Comparison of ENCODE assay signal across 7 mouse cellular contexts in genomic region chr15:102202971-102203834, GRCm38 (mm10). TPM values are rescaled to one million over a fixed set of nuclear protein-coding genes. Genes with fewer than 3 reads are reported as not detected.
A peak's percentile ranks its signal among the peaks of the same experiment; 100 is the strongest.
DNase-seq lines count a peak whose midpoint lies in the region; ATAC-seq lines count a peak whose summit lies in the region.

TSS of gene Zfp740 (plus strand) at chr15:102203249.

- H3K27ac ChIP-seq in intestine, embryonic 16.5 days (ENCODE audit: low read length), result peak within 1 kb of the TSS; percentile 100
- H3K27ac ChIP-seq in midbrain, embryonic 11.5 days (ENCODE audit: low read depth, low read length), result peak within 1 kb of the TSS; percentile 97

- H3K9ac ChIP-seq in intestine, embryonic 16.5 days (ENCODE audit: low read depth, low read length), result peak within 1 kb of the TSS; percentile 98
- peak within 1 kb of the TSS; percentile 94 for H3K9ac ChIP-seq in midbrain, embryonic 11.5 days (ENCODE audit: low read length)

- peak within 1 kb of the TSS; percentile 84 for H3K4me3 ChIP-seq in intestine, embryonic 16.5 days (ENCODE audit: low read length)
- peak within 1 kb of the TSS; percentile 92 for H3K4me3 ChIP-seq in midbrain, embryonic 11.5 days (ENCODE audit: low read depth, low read length)

- WGBS in intestine, embryonic 16.5 days, result under 1% methylated on average over 66 of the region's 68 CpGs
- under 1% methylated on average over 44 of the region's 68 CpGs for WGBS in midbrain, embryonic 11.5 days

- no peaks in the 10 kb centered on the region for H3K27me3 ChIP-seq in intestine, embryonic 16.5 days (replicated peaks; ENCODE audit: control insufficient read depth, insufficient read depth, low read length)
- no peaks in the 10 kb centered on the region for H3K27me3 ChIP-seq in midbrain, embryonic 11.5 days (ENCODE audit: control insufficient read depth, insufficient read depth, low read length)

- H3K4me1 ChIP-seq in intestine, embryonic 16.5 days (ENCODE audit: control insufficient read depth, insufficient read depth, low read length), result peaks cover 32% of the 10 kb centered on the region
- H3K4me1 ChIP-seq in midbrain, embryonic 11.5 days (ENCODE audit: control insufficient read depth, insufficient read depth, low read length), result peaks cover 13% of the 10 kb centered on the region

- H3K4me2 ChIP-seq in intestine, embryonic 16.5 days (ENCODE audit: low read depth, low read length), result peak within 1 kb of the TSS; percentile 84
- peak within 1 kb of the TSS; percentile 73 for H3K4me2 ChIP-seq in midbrain, embryonic 11.5 days

- H3K9me3 ChIP-seq in intestine, embryonic 16.5 days (ENCODE audit: control insufficient read depth, low read length), result no peaks in the 10 kb centered on the region
- no peaks in the 10 kb centered on the region for H3K9me3 ChIP-seq in midbrain, embryonic 11.5 days (ENCODE audit: control insufficient read depth, low read length)

- ATAC-seq in intestine, embryonic 16.5 days, result peak; percentile 97
- ATAC-seq in midbrain, embryonic 11.5 days (ENCODE audit: low FRiP score), result peak; percentile 97

- intact Hi-C loops in left cerebral cortex, postnatal 36 days (cut with DNase I), result no loop called here

- H3K36me3 ChIP-seq in intestine, embryonic 16.5 days (ENCODE audit: control insufficient read depth, insufficient read depth, low read length), result peaks cover 3% of the 10 kb centered on the region; the same call in 1 of the 2 replicates
- H3K36me3 ChIP-seq in midbrain, embryonic 11.5 days (ENCODE audit: control insufficient read depth, insufficient read depth, low read length), result peaks cover 12% of the 10 kb centered on the region

- peak; percentile 99 for DNase-seq in adrenal gland, adult 2 months
- peak; percentile 93 for DNase-seq in embryo, embryonic 11.5 days (ENCODE audit: low read depth, low spot score)
- DNase-seq in gastrocnemius, postnatal 4 days (ENCODE audit: low spot score in 2 of 2), result peak; percentile 96 to 98
- peak; percentile 92 to 94 for DNase-seq in left cerebral cortex, postnatal 36 days (ENCODE audit: low spot score in 2 of 2)
- peak; percentile 99 for DNase-seq in midbrain, embryonic 11.5 days (ENCODE audit: low spot score, missing footprints)
- peak; percentile 97 for DNase-seq in skeletal muscle tissue, adult 2 months (ENCODE audit: low read depth, low spot score)

RNA-seq across cellular contexts. Expression of gene Zfp740, which starts in this region (rescaled TPM):
- total RNA-seq in adrenal gland, adult 2 months (2021), result 10 to 100 TPM; 48.6 to 60.7 TPM
- polyA plus RNA-seq in adrenal gland, adult 2 months (2012; rRNA removed), result 13.9 and 14.4 TPM in 2 replicates
- 10 to 100 TPM; 56.8 to 66.8 TPM for total RNA-seq in gastrocnemius, postnatal 4 days (2021)
- 33.6 and 35.3 TPM in 2 replicates for polyA plus RNA-seq in intestine, embryonic 16.5 days (2015; fragmentation: Nextera tagmentation; extraction: Ambion mirVana)
- total RNA-seq in left cerebral cortex, postnatal 36 days (2021), result 10 to 100 TPM; 61.0 to 64.0 TPM
- 58.9 and 61.1 TPM in 2 replicates for polyA plus RNA-seq in midbrain, embryonic 11.5 days (2014; fragmentation: Nextera tagmentation; extraction: Ambion mirVana)

Comparison
In these comparisons a context has a peak if more than half of its experiments do, and no peak if none do; other contexts are left out.
1. Peak in every context shown above with its lines: DNase-seq, ATAC-seq, H3K4me3 ChIP-seq and H3K27ac ChIP-seq.